Mouse (Mus musculus): ENCODE results near the gene Mcts2. TPM values are rescaled to one million over a fixed set of nuclear protein-coding genes. Genes with fewer than 3 reads are reported as not detected.

The Mcts2 gene
- polyA plus RNA-seq (2015; fragmentation: Nextera tagmentation; extraction: Ambion mirVana), result 10.2 and 11.1 TPM in 2 replicates

- H3K27ac ChIP-seq (ENCODE audit: low read length), result peak within 1 kb of the TSS; percentile 51
Observed at GRCm38 (mm10) chr2:152686806-152687267, at the start of gene Mcts2. TSS of gene Mcts2 (plus strand) at chr2:152687035.

DNA sequence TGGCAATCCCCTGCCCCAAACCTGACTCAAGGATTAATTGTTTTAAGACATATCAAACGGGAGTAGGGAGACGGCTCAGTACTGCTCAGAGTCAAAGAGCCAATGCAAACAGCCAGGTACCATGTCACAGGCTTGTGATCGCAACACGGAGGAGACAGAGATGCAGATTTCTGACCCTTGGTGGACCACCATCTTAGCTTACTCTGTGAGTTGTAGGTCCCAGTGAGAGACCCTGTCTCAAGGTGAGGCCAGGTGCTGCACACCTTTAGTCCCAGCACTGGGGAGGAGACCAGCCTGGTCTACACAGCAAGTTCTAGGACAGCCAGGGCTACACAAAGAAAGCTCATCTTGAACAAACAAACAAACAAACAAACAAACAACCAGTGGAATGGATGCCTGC lies 49.5 kb upstream of the Mcts2 start:
- Histone ChIP-seq H3K36me3 (ENCODE audit: control insufficient read depth, insufficient read depth) (no peaks in the 10 kb centered on the region), H3K4me3 (ENCODE audit: low read depth, low read length) (no peak overlapping the region), H3K9me3 (replicated peaks; ENCODE audit: control insufficient read depth, low read length) (no peaks in the 10 kb centered on the region), H3K4me1 (ENCODE audit: control insufficient read depth, low read depth, low read length) (no peaks in the 10 kb centered on the region), H3K9ac (ENCODE audit: low read depth, low read length) (no peak overlapping the region), H3K27ac (ENCODE audit: low read length) (no peak overlapping the region), H3K4me2 (ENCODE audit: low read depth, low read length) (no peak overlapping the region), H3K27me3 (ENCODE audit: control insufficient read depth, insufficient read depth, low read depth, low read length) (no peaks in the 10 kb centered on the region)
- WGBS (ENCODE audit: insufficient replicate concordance), result 75% methylated on average over 4 of the region's 4 CpGs
- no peak for ATAC-seq (ENCODE audit: low read depth)

More at GRCm38 (mm10) chr2:152686806-152687267, at the start of gene Mcts2:
- Histone ChIP-seq H3K9ac (ENCODE audit: low read depth, low read length) (peak within 1 kb of the TSS; percentile 53), H3K27me3 (ENCODE audit: control insufficient read depth, insufficient read depth, low read depth, low read length) (no peaks in the 10 kb centered on the region), H3K9me3 (replicated peaks; ENCODE audit: control insufficient read depth, low read length) (no peaks in the 10 kb centered on the region), H3K36me3 (ENCODE audit: control insufficient read depth, insufficient read depth) (peaks cover 52% of the 10 kb centered on the region), H3K4me1 (ENCODE audit: control insufficient read depth, low read depth, low read length) (peaks cover 3% of the 10 kb centered on the region; the same call in 1 of the 2 replicates), H3K4me3 (ENCODE audit: low read depth, low read length) (peak within 1 kb of the TSS; percentile 70), H3K4me2 (ENCODE audit: low read depth, low read length) (peak within 1 kb of the TSS; percentile 65)
- peak; percentile 98 for ATAC-seq (ENCODE audit: low read depth)
- 39% methylated on average over 45 of the region's 45 CpGs for WGBS (ENCODE audit: insufficient replicate concordance)

- no peaks in the 10 kb centered on the region for H3K27me3 ChIP-seq (ENCODE audit: control insufficient read depth, insufficient read depth, low read depth, low read length)
- no peaks in the 10 kb centered on the region for H3K36me3 ChIP-seq (ENCODE audit: control insufficient read depth, insufficient read depth)
- no peak for ATAC-seq (ENCODE audit: low read depth)
- no peak overlapping the region for H3K4me2 ChIP-seq (ENCODE audit: low read depth, low read length)
- H3K9me3 ChIP-seq (replicated peaks; ENCODE audit: control insufficient read depth, low read length), result no peaks in the 10 kb centered on the region
- H3K4me1 ChIP-seq (ENCODE audit: control insufficient read depth, low read depth, low read length), result no peaks in the 10 kb centered on the region
- H3K4me3 ChIP-seq (ENCODE audit: low read depth, low read length), result no peak overlapping the region
- H3K9ac ChIP-seq (ENCODE audit: low read depth, low read length), result no peak overlapping the region
- WGBS (ENCODE audit: insufficient replicate concordance), result 53% methylated on average over 6 of the region's 6 CpGs
- H3K27ac ChIP-seq (ENCODE audit: low read length), result no peak overlapping the region
Observed at GRCm38 (mm10) chr2:152638865-152639264, 48.0 kb upstream of the Mcts2 start.

DNA sequence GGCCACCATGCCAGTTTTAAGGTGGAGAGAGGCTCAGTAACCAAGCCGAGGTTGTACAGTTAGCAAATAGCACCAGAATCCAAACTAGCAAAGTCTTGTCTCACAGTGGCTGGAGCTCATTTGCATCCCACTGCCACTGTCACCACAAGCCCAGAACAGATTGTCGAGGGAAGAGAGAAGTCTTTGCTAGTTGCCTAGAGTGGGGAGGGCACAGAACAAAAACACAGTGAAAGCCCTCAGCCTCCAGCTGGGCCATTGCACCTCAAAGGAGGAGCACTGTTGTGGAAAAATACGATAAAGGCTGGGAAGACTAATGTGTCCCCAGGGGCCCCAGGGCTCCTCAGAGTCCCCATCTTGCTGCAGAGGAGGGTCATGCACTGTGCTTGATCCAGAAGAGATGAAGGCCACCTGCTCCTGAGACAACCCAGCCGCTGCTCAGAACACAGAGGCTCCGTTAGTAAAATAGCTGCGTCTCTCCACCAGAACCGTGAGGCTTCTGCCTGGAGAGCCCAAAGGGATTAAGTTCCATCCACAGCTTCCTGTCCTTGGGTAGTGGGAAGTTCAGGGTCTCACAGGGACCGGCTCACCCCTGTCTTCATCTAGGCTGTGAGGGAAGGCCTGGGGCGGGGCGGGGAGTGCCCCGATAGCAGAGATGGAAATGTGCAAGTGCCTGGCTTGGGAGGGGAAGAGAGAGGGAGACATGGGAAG lies 47.3 kb upstream of the Mcts2 start:
- H3K27ac ChIP-seq (ENCODE audit: low read length), result peak overlapping the region; percentile 22; the same call in 1 of the 2 replicates

GRCm38 (mm10) chr2:152652901-152653620 lies 33.8 kb upstream of the Mcts2 start:
- Histone ChIP-seq H3K9me3 (replicated peaks; ENCODE audit: control insufficient read depth, low read length) (no peaks in the 10 kb centered on the region), H3K27ac (ENCODE audit: low read length) (no peak overlapping the region), H3K4me3 (ENCODE audit: low read depth, low read length) (no peak overlapping the region), H3K4me1 (ENCODE audit: control insufficient read depth, low read depth, low read length) (no peaks in the 10 kb centered on the region), H3K36me3 (ENCODE audit: control insufficient read depth, insufficient read depth) (no peaks in the 10 kb centered on the region), H3K9ac (ENCODE audit: low read depth, low read length) (no peak overlapping the region), H3K4me2 (ENCODE audit: low read depth, low read length) (no peak overlapping the region), H3K27me3 (ENCODE audit: control insufficient read depth, insufficient read depth, low read depth, low read length) (no peaks in the 10 kb centered on the region)
- no peak for ATAC-seq (ENCODE audit: low read depth)
- 48% methylated on average over 10 of the region's 10 CpGs for WGBS (ENCODE audit: insufficient replicate concordance)

More for the DNA sequence above, 47.3 kb upstream of the Mcts2 start:
- WGBS (ENCODE audit: insufficient replicate concordance), result 47% methylated on average over 11 of the region's 11 CpGs
- H3K4me2 ChIP-seq (ENCODE audit: low read depth, low read length), result no peak overlapping the region
- no peaks in the 10 kb centered on the region for H3K9me3 ChIP-seq (replicated peaks; ENCODE audit: control insufficient read depth, low read length)
- H3K4me3 ChIP-seq (ENCODE audit: low read depth, low read length), result no peak overlapping the region
- no peaks in the 10 kb centered on the region for H3K27me3 ChIP-seq (ENCODE audit: control insufficient read depth, insufficient read depth, low read depth, low read length)
- no peaks in the 10 kb centered on the region for H3K36me3 ChIP-seq (ENCODE audit: control insufficient read depth, insufficient read depth)
- H3K9ac ChIP-seq (ENCODE audit: low read depth, low read length), result no peak overlapping the region
- H3K4me1 ChIP-seq (ENCODE audit: control insufficient read depth, low read depth, low read length), result no peaks in the 10 kb centered on the region
- ATAC-seq (ENCODE audit: low read depth), result no peak

- ATAC-seq (ENCODE audit: low read depth), result no peak
- WGBS (ENCODE audit: insufficient replicate concordance), result 34% methylated on average over 14 of the region's 14 CpGs
Observed at GRCm38 (mm10) chr2:152653874-152654715, 32.7 kb upstream of the Mcts2 start.

DNA sequence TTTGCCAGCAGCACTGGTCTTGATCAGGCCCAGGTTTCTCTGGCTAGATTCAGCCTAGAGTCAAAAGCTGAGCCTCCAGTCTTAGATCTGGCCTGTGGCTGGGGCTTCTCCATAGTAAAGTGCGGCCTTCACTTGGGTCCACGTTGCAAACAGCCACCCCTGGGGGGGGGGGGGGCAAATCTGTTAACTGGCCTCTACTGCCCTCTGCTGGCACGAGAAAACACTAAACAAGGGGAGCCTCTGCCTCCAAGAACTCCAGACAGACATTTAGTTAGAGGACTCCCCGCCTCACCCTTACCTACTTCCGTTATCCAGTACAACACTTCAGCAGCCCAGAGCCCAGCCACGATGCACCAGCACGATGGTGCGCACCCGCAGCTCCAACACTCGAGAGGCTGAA lies 29.4 kb upstream of the Mcts2 start:
- Histone ChIP-seq H3K4me2 (ENCODE audit: low read depth, low read length) (no peak overlapping the region), H3K4me1 (ENCODE audit: control insufficient read depth, low read depth, low read length) (no peaks in the 10 kb centered on the region), H3K27ac (ENCODE audit: low read length) (no peak overlapping the region), H3K4me3 (ENCODE audit: low read depth, low read length) (no peak overlapping the region), H3K9me3 (replicated peaks; ENCODE audit: control insufficient read depth, low read length) (no peaks in the 10 kb centered on the region), H3K27me3 (ENCODE audit: control insufficient read depth, insufficient read depth, low read depth, low read length) (no peaks in the 10 kb centered on the region), H3K9ac (ENCODE audit: low read depth, low read length) (no peak overlapping the region), H3K36me3 (ENCODE audit: control insufficient read depth, insufficient read depth) (no peaks in the 10 kb centered on the region)
- WGBS (ENCODE audit: insufficient replicate concordance), result 45% methylated on average over 10 of the region's 10 CpGs
- ATAC-seq (ENCODE audit: low read depth), result no peak

More at GRCm38 (mm10) chr2:152653874-152654715, 32.7 kb upstream of the Mcts2 start:
- no peaks in the 10 kb centered on the region for H3K4me1 ChIP-seq (ENCODE audit: control insufficient read depth, low read depth, low read length)
- H3K27me3 ChIP-seq (ENCODE audit: control insufficient read depth, insufficient read depth, low read depth, low read length), result no peaks in the 10 kb centered on the region
- no peak overlapping the region for H3K9ac ChIP-seq (ENCODE audit: low read depth, low read length)
- H3K9me3 ChIP-seq (replicated peaks; ENCODE audit: control insufficient read depth, low read length), result no peaks in the 10 kb centered on the region
- H3K36me3 ChIP-seq (ENCODE audit: control insufficient read depth, insufficient read depth), result no peaks in the 10 kb centered on the region
- no peak overlapping the region for H3K27ac ChIP-seq (ENCODE audit: low read length)
- H3K4me2 ChIP-seq (ENCODE audit: low read depth, low read length), result no peak overlapping the region
- H3K4me3 ChIP-seq (ENCODE audit: low read depth, low read length), result no peak overlapping the region

DNA sequence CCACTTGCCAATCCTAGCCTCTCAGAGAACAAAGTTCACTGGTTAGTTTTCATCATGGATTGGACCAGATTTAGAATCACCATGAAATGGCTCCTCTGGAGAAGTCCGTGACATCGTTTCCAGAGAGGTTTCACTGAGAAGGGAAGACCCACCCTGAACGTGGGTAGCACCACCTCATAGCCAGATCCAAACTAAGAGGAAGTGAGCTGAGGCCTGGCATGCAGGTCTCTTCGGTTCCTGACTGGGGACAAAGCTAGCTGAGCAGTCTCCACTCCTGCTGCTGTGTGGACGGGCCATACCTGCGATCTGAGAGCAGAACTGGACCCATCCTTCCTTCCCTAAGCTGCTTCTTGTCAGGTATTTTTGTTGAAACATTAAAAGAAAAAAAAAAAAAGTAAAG lies 25.7 kb upstream of the Mcts2 start:
- Histone ChIP-seq H3K9me3 (replicated peaks; ENCODE audit: control insufficient read depth, low read length) (no peaks in the 10 kb centered on the region), H3K36me3 (ENCODE audit: control insufficient read depth, insufficient read depth) (no peaks in the 10 kb centered on the region), H3K4me2 (ENCODE audit: low read depth, low read length) (no peak overlapping the region), H3K27me3 (ENCODE audit: control insufficient read depth, insufficient read depth, low read depth, low read length) (no peaks in the 10 kb centered on the region), H3K27ac (ENCODE audit: low read length) (no peak overlapping the region), H3K4me3 (ENCODE audit: low read depth, low read length) (no peak overlapping the region), H3K9ac (ENCODE audit: low read depth, low read length) (no peak overlapping the region), H3K4me1 (ENCODE audit: control insufficient read depth, low read depth, low read length) (no peaks in the 10 kb centered on the region)
- WGBS (ENCODE audit: insufficient replicate concordance), result 45% methylated on average over 6 of the region's 6 CpGs
- no peak for ATAC-seq (ENCODE audit: low read depth)

All from liver, embryonic 16.5 days (tissue).